In genomic region chr17:17600001-17600400, GRCm38 (mm10) we compare ENCODE assay signal across 14 mouse cellular contexts. TPM values are rescaled to one million over a fixed set of nuclear protein-coding genes. Genes with fewer than 3 reads are reported as not detected.
A peak's percentile ranks its signal among the peaks of the same experiment; 100 is the strongest.
DNase-seq lines count a peak whose midpoint lies in the region; ATAC-seq lines count a peak whose summit lies in the region.
"Had no signal": no experiment of that assay in that cellular context is flagged by ENCODE, and none has a peak within 500 bp of the region (broad histone marks: within the 10 kb centered on the region; RNA-seq: fewer than 3 reads in every experiment).

No protein-coding gene starts in this region.

- 0 out of 2 replicates have a peak overlapping the region, but pooled peaks have one; percentile 2 for H3K9ac ChIP-seq in heart, embryonic 13.5 days
- H3K9ac ChIP-seq: neural tube, embryonic 15.5 days had no signal

- H3K4me1 ChIP-seq in heart, embryonic 13.5 days, result peaks cover 53% of the 10 kb centered on the region
- H3K4me1 ChIP-seq: hindbrain, embryonic 10.5 days had no signal

- H3K79me2 ChIP-seq in macrophage (ENCODE audit: inconsistent target), result peaks cover 100% of the 10 kb centered on the region

- H3K9me3 ChIP-seq in heart, embryonic 13.5 days, result no peaks in the 10 kb centered on the region
- H3K9me3 ChIP-seq: hindbrain, embryonic 10.5 days; neural tube, embryonic 15.5 days had no signal

- no peak overlapping the region for H3K27ac ChIP-seq in heart, embryonic 13.5 days (replicated peaks)
- peak overlapping the region; percentile 71 for H3K27ac ChIP-seq in macrophage
- H3K27ac ChIP-seq: hindbrain, embryonic 10.5 days had no signal

- H3K4me3 ChIP-seq in heart, embryonic 13.5 days, result no peak overlapping the region
- H3K4me3 ChIP-seq in macrophage (ENCODE audit: inconsistent target), result no peak overlapping the region
- H3K4me3 ChIP-seq: hindbrain, embryonic 10.5 days; neural tube, embryonic 15.5 days had no signal

- H3K4me2 ChIP-seq in heart, embryonic 13.5 days, result no peak overlapping the region
- H3K4me2 ChIP-seq: neural tube, embryonic 15.5 days had no signal

- no peaks in the 10 kb centered on the region for H3K27me3 ChIP-seq in heart, embryonic 13.5 days (replicated peaks)
- H3K27me3 ChIP-seq: neural tube, embryonic 15.5 days had no signal

- H3K36me3 ChIP-seq in heart, embryonic 13.5 days, result no peaks in the 10 kb centered on the region
- no peaks in the 10 kb centered on the region for H3K36me3 ChIP-seq in macrophage (ENCODE audit: inconsistent target)
- H3K36me3 ChIP-seq: hindbrain, embryonic 10.5 days; neural tube, embryonic 15.5 days had no signal

- 71% methylated on average over 1 of the region's 1 CpGs for WGBS in heart, embryonic 13.5 days
- 0% methylated on average over 1 of the region's 1 CpGs for WGBS in macrophage (ENCODE audit: missing documents)

- DNase-seq in heart, postnatal 4 days, result no peak
- peak; percentile 86 for DNase-seq in 416B (ENCODE audit: low read depth)
- DNase-seq in T-cell, adult 2 months (ENCODE audit: low spot score), result peak; percentile 48
- DNase-seq in frontal cortex, postnatal 14 days (ENCODE audit: low spot score in 2 of 2), result no peak
- no peak for DNase-seq in kidney, adult 8-10 months
- DNase-seq in kidney, postnatal 4 days, result no peak
- DNase-seq: cerebellum, adult 2 months; heart, adult 18-20 months; kidney, adult 18-20 months; midbrain, embryonic 14.5 days had no signal

- no peak for ATAC-seq in heart, embryonic 13.5 days (ENCODE audit: extremely low read depth, insufficient number of reproducible peaks, low FRiP score, low TSS enrichment)

RNA-seq across cellular contexts. Expression of gene Lnpep, which starts 24.8 kb away (rescaled TPM):
- 8.7 and 9.6 TPM in 2 replicates for polyA plus RNA-seq in heart, embryonic 13.5 days (2015; fragmentation: Nextera tagmentation; extraction: Ambion mirVana)
- 100 to 1,000 TPM; 134 to 135 TPM for total RNA-seq in heart, postnatal 4 days (2021)
- 100 to 1,000 TPM in 25 of 26 experiments, 10 to 100 TPM in 1; 97.5 to 343 (median 222) TPM for total RNA-seq in macrophage (2018; cell fraction: chromatin; rRNA removed)
- total RNA-seq in macrophage (2018; cell fraction: cytosol; rRNA removed), result 100 to 1,000 TPM in 6 of 26 experiments, 10 to 100 TPM in 20; 65.1 to 115 (median 80.9) TPM
- total RNA-seq in macrophage (2018; cell fraction: nucleus; rRNA removed), result 100 to 1,000 TPM; 117 to 361 (median 218) TPM
- 22.3 to 28.6 TPM (median 28.3 TPM) in 3 replicates for polyA plus RNA-seq in macrophage (2018)

Comparison
In these comparisons a context has a peak if more than half of its experiments do, and no peak if none do; other contexts are left out.
1. DNase-seq: peak in 416B (single experiment) and T-cell, adult 2 months (single experiment); none in heart, postnatal 4 days (single experiment), frontal cortex, postnatal 14 days (0 of 2), kidney, adult 8-10 months (0 of 2) and kidney, postnatal 4 days (0 of 2).